Mouse (Mus musculus) forebrain, embryonic 16.5 days (tissue): ENCODE results near the gene Shisa2. TPM values are rescaled to one million over a fixed set of nuclear protein-coding genes. Genes with fewer than 3 reads are reported as not detected.

Experiments
- ATAC-seq: fragments of 200-750 bp; cut with Nextera tagmentation; 2 replicates; pipeline ENCODE4 v1.8.0; 2017; ENCODE audit warnings: mild to moderate bottlenecking, moderate library complexity
- H3K27ac ChIP-seq: fragments of 300-500 bp; sonication (generic); 2 replicates; pipeline ENCODE4 v1.5.1; 2014; ENCODE audit warnings: low read length, control low read depth
- H3K27me3 ChIP-seq: fragments of 300-500 bp; sonication (generic); replicated peaks from 2 replicates; pipeline ENCODE4 v1.6.1; 2014; ENCODE audit warnings: low read length; ENCODE audit not compliant: control insufficient read depth, insufficient read depth
- H3K36me3 ChIP-seq: fragments of 300-500 bp; sonication (generic); 2 replicates; pipeline ENCODE4 v1.6.1; 2014; ENCODE audit not compliant: control insufficient read depth, insufficient read depth
- H3K4me1 ChIP-seq: fragments of 300-500 bp; sonication (generic); replicated peaks from 2 replicates; pipeline ENCODE4 v1.6.1; 2014; ENCODE audit warnings: low read length; ENCODE audit not compliant: control insufficient read depth, insufficient read depth
- H3K4me2 ChIP-seq: fragments of 300-500 bp; sonication (generic); 2 replicates; pipeline ENCODE4 v1.6.1; 2014; ENCODE audit warnings: mild to moderate bottlenecking, low read length, control low read depth
- H3K4me3 ChIP-seq: fragments of 300-500 bp; sonication (generic); replicated peaks from 2 replicates; pipeline ENCODE4 v1.5.1; 2014; ENCODE audit warnings: mild to moderate bottlenecking, low read length, control low read depth
- H3K9ac ChIP-seq: fragments of 300-500 bp; sonication (generic); replicated peaks from 2 replicates; pipeline ENCODE4 v1.6.1; 2014; ENCODE audit warnings: low read depth, low read length, control low read depth
- H3K9me3 ChIP-seq: fragments of 300-500 bp; sonication (generic); 2 replicates; pipeline ENCODE4 v1.6.1; 2016; ENCODE audit warnings: low read length; ENCODE audit not compliant: control insufficient read depth
- WGBS: fragments of 180-500 bp; shearing (Covaris S2); extraction: QIAGEN DNeasy Blood & Tissue Kit; methylation state at CpG from one replicate; pipeline ENCODE4 v1.1.7; 2014; 5-methylcytosine and 5-hydroxymethylcytosine counted together
- polyA plus RNA-seq: library from polyadenylated mRNA; unstranded; fragments of >200 nt; fragmentation: Nextera tagmentation; extraction: Ambion mirVana; gene quantifications from 2 replicates; pipeline ENCODE4 v1.2.1, GENCODE M21; 2015

Gene Shisa2
- 11.4 and 14.2 TPM in 2 replicates for polyA plus RNA-seq

DNA sequence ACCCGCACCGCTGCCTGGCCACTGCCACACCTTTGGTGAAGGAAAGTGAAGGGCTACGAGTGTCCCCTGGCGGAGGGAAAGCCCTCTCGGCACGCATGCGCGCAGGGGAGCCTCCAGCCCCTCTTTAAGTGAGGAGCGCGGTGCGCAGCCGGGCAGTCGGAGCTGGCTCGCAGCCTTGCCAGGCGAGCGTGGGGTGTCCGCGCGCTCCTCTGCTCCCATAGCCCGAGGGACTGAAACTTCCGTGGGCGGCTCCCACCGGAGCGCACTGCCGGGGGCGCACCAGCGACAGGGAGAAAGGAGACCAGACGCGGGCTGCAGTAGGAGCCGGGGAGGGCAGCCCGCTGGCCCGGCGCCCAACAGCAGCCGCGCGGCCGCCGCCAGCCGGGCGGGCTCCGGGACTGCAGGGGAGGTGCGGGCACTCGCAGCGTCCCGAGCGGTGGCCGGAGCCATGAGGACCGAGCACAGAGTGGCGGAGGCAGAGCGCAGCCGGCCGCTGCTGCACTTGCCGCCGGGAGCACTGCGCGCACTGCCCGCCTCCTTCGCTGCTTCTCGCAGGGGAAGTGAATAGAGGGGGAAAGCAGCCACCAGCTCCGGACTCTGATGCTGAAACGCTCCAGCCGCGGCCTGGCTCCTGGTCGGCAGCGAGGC lies at the start of gene Shisa2:
Shisa2 (plus strand) TSS at position 151 of the 648 bp plus-strand sequence.
- peak within 1 kb of the TSS; percentile 61 for H3K4me3 ChIP-seq
- peak within 1 kb of the TSS; percentile 73 for H3K4me2 ChIP-seq
- H3K4me1 ChIP-seq: peaks cover 30% of the 10 kb centered on the region
- no peaks in the 10 kb centered on the region; the same call in 1 of the 2 replicates for H3K27me3 ChIP-seq
- peak within 1 kb of the TSS; percentile 65 for H3K9ac ChIP-seq
- peak; percentile 80 for ATAC-seq
- H3K9me3 ChIP-seq: no peaks in the 10 kb centered on the region
- under 1% methylated on average over 56 of the region's 65 CpGs for WGBS
- no peaks in the 10 kb centered on the region for H3K36me3 ChIP-seq
- H3K27ac ChIP-seq: peak within 1 kb of the TSS; percentile 83

DNA sequence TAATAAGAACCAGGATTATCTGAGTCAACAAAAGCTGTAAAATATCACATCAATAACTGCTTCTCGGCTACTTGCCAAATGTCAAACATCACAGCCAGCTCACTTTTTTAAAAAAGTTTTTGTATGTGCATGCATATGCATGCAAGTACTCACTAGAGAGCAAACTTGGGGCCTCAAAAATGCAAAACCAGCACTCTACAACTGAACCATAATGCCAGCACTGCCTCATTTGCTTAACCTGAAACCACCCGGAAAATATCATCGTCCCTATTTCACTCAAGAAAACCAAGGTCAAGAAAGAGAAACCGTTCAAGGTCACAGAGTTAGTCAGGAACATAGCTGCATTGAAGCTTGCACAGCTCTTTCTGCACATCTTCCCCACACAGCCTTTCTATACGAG lies 48.7 kb upstream of the Shisa2 start:
- H3K27ac ChIP-seq: no peak overlapping the region
- H3K36me3 ChIP-seq: peaks cover 8% of the 10 kb centered on the region
- H3K4me2 ChIP-seq: no peak overlapping the region
- no peaks in the 10 kb centered on the region for H3K27me3 ChIP-seq
- no peaks in the 10 kb centered on the region for H3K9me3 ChIP-seq
- 92% methylated on average over 5 of the region's 5 CpGs for WGBS
- no peak overlapping the region for H3K4me3 ChIP-seq
- no peak overlapping the region for H3K9ac ChIP-seq
- no peaks in the 10 kb centered on the region for H3K4me1 ChIP-seq
- ATAC-seq: no peak

DNA sequence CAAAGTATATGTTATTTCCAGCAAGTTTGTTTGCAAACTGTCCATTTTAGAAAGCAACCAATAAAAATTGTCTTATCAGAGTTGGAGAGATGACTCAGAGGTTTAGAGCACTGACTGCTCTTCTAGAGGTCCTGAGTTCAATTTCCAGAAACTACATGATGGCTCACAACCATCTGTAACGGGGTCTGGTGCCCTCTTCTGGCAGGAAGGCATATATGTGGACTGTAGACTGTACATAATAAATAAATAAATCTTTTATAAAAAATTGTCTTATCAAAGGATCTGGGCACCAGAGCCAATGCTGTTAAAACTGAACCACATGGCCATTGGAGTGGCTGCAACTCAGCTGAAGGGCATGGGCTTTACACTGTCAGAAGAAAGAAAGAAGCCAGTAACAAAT lies 34.5 kb upstream of the Shisa2 start:
- ATAC-seq: no peak
- Histone ChIP-seq H3K27ac (no peak overlapping the region), H3K9ac (no peak overlapping the region), H3K36me3 (peaks cover 18% of the 10 kb centered on the region; the same call in 1 of the 2 replicates), H3K4me3 (no peak overlapping the region), H3K4me1 (no peaks in the 10 kb centered on the region), H3K9me3 (no peaks in the 10 kb centered on the region), H3K4me2 (no peak overlapping the region), H3K27me3 (no peaks in the 10 kb centered on the region)
- WGBS: 82% methylated on average over 1 of the region's 1 CpGs

DNA sequence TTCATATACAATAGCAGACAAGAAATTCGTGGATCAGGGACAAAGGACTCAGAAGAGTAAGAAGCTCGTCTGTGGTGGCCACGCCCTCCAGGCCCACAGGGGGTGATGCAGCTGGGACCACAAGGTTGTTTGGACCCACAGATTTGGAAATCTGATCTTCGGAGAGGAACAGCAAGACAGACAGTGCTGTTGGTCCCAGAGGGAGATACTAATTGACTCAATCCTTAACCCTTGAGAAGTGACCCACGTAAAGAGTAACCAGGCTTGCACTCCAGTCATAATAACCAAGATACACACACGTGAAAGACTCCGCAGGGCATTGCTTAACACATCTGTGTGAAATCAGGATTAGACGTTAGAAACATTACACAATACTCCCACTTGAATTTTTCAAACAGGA lies 33.2 kb upstream of the Shisa2 start:
- whole genome bisulfite sequencing: 76% methylated on average over 8 of the region's 8 CpGs
- H3K9me3 ChIP-seq: no peaks in the 10 kb centered on the region
- no peak overlapping the region for H3K27ac ChIP-seq
- peaks cover 9% of the 10 kb centered on the region; the same call in 1 of the 2 replicates for H3K36me3 ChIP-seq
- no peak for ATAC-seq
- no peak overlapping the region for H3K4me3 ChIP-seq
- peaks cover 4% of the 10 kb centered on the region for H3K4me1 ChIP-seq
- H3K27me3 ChIP-seq: no peaks in the 10 kb centered on the region
- no peak overlapping the region for H3K9ac ChIP-seq
- no peak overlapping the region for H3K4me2 ChIP-seq

DNA sequence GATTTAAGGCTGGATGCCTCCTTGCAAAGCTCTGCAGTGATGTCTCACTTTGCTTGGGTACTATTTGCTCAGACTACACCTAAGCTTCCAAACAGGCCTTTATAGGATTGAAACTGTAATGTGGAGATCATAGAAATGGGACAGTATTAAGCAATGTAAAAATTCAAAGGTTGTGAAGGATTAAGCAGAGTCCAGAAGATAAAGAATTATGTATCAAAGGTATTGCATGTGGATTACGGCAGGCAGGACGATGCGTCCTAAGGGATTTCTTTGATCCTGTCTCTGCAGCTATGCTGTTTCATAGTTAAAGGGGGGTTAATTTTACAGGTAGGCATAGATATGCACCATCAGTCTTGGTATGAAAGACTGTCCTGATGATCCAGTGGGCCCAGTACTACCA lies 32.5 kb upstream of the Shisa2 start:
- Histone ChIP-seq H3K9ac (no peak overlapping the region), H3K4me2 (no peak overlapping the region), H3K9me3 (no peaks in the 10 kb centered on the region), H3K36me3 (peaks cover 9% of the 10 kb centered on the region; the same call in 1 of the 2 replicates), H3K27me3 (no peaks in the 10 kb centered on the region), H3K27ac (no peak overlapping the region), H3K4me3 (no peak overlapping the region), H3K4me1 (peaks cover 9% of the 10 kb centered on the region)
- 98% methylated on average over 3 of the region's 3 CpGs for WGBS
- no peak for ATAC-seq

DNA sequence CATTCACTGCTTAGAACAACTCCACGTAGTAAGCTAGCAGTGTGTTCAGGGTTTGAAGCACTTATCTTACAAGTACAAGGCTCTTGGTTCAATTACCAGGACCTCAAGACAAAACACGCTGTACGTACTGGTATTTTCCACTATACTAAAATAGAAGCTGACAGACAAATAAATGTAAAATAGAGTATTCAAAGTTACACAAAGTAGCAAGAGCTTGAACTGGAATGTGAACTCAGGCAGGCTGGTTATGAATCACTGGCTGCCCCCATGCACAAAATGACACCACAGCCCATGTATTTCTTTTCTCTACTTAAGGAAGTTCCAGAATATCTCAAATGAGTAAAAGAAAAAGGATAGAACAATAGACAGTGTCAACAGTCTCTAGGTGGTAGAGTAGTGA lies 30.1 kb upstream of the Shisa2 start:
- H3K36me3 ChIP-seq: no peaks in the 10 kb centered on the region
- H3K9ac ChIP-seq: no peak overlapping the region
- ATAC-seq: no peak
- no peak overlapping the region for H3K4me3 ChIP-seq
- H3K9me3 ChIP-seq: no peaks in the 10 kb centered on the region
- 91% methylated on average over 3 of the region's 3 CpGs for whole genome bisulfite sequencing
- H3K27ac ChIP-seq: no peak overlapping the region
- peaks cover 13% of the 10 kb centered on the region for H3K4me1 ChIP-seq
- no peaks in the 10 kb centered on the region for H3K27me3 ChIP-seq
- no peak overlapping the region for H3K4me2 ChIP-seq

DNA sequence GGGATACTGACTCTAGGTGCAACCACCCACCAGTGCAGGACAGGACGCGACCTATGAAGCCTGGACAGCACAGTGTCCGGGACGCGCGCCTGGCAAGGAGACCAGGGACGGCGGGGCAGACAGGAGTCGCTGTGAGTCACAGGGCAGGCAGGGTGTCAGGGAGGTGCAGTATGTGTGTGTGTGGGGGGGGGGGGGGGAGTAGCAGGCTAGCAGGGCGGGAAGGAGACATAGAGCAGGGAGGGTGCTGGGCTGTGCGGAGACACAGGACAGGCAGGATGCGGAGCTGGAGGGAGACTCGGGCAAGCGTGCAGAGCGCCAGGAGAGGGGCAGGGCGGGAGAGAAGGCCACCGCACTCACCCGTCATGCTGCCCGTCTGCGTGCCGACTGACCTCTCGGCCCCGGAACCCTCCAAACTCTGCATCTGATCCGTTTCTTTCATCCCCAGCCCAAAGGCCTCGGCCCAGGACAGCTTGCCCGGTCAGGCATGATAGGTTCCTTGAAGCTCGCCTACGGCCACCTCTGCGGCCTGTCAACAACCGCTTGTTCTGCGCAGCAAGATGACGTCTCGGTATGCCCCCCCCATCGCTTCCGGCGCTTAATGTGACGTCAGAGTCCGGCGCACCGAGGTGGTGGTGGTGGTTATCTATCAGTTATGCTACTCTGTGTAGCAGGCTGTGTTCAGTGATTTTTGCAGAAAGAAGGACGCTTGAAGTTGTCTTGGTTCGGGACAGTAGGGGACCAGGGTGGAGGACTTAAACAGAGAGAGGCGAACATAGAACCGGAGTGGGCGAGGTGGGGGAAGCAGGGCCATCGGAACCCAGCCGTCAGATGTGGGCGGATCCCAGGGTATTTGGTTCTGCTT lies 27.5 kb upstream of the Shisa2 start, which contains the start of gene Cdadc1:
Cdadc1 (minus strand) TSS at position 562 of the 862 bp plus-strand sequence.
- H3K4me1 ChIP-seq: peaks cover 13% of the 10 kb centered on the region
- H3K36me3 ChIP-seq: no peaks in the 10 kb centered on the region
- no peaks in the 10 kb centered on the region for H3K9me3 ChIP-seq
- under 1% methylated on average over 46 of the region's 48 CpGs for WGBS
- peak within 1 kb of the TSS; percentile 90 for H3K4me2 ChIP-seq
- peak within 1 kb of the TSS; percentile 96 for H3K4me3 ChIP-seq
- H3K27me3 ChIP-seq: 0 out of 2 replicates have a peak, but pooled peaks cover 2% of the 10 kb centered on the region
- H3K27ac ChIP-seq: peak within 1 kb of the TSS; percentile 84
- H3K9ac ChIP-seq: peak within 1 kb of the TSS; percentile 93
- peak; percentile 92 for ATAC-seq

DNA sequence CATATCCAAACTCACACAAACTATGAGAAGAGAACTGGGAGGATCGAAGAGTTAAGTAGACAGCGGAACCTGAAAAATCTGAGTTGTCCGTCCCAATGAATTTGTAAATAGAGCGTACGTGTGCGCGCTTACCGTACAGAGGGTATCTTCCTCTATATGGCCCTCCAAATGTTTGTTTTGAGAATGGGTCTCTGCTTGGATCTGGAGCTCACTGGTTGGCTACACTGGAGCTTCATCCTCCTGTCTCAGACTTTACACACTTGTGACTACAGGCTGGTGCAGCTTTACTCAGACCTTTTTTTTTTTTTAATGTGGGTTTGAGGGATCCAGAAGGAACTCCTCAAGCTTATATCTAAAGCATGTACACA lies 26.9 kb upstream of the Shisa2 start:
- ATAC-seq: peak; percentile 56
- Histone ChIP-seq H3K4me2 (peak overlapping the region; percentile 74), H3K4me3 (peak overlapping the region; percentile 96), H3K9ac (peak overlapping the region; percentile 93), H3K36me3 (no peaks in the 10 kb centered on the region), H3K9me3 (no peaks in the 10 kb centered on the region), H3K4me1 (peaks cover 13% of the 10 kb centered on the region), H3K27ac (peak overlapping the region; percentile 84), H3K27me3 (0 out of 2 replicates have a peak, but pooled peaks cover 6% of the 10 kb centered on the region)
- WGBS: 7% methylated on average over 8 of the region's 8 CpGs

DNA sequence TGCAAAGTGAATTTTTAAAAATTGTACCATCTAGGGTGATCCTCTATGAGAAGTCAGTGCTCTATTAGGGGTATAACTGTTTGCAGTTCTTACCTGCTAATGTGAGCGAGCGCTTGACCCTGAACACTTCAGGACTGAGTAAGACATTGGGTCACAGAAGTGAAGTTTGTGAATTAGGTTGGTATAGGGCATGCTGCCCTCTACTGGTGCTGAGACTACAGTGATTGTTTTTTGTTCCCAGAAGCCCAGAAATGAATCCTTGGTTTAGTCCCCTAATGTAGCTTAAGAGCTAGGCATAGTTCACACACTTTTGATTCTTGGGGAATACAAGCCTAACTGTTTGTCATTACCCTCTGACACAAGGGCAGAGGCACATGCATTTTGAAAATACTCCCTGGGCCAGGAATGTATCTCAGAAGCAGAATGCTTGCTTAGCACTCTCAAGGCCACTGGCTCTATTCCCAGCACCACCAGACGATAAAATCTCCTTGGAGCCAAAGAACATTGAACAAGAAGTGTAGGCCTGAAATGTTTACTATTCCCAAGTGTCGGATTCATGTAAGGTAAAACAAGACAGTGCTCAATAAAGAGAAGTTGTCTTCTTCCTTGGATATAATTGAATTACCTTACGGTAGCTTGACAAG lies 21.0 kb upstream of the Shisa2 start:
- Histone ChIP-seq H3K4me2 (no peak overlapping the region), H3K9me3 (no peaks in the 10 kb centered on the region), H3K9ac (no peak overlapping the region), H3K27ac (no peak overlapping the region), H3K27me3 (0 out of 2 replicates have a peak, but pooled peaks cover 8% of the 10 kb centered on the region), H3K36me3 (no peaks in the 10 kb centered on the region), H3K4me3 (no peak overlapping the region), H3K4me1 (no peaks in the 10 kb centered on the region)
- ATAC-seq: no peak
- WGBS: 78% methylated on average over 5 of the region's 5 CpGs
